9 mouse cellular contexts compared by ENCODE assay signal in genomic region chr7:67435643-67436339, GRCm38 (mm10).
A peak's percentile ranks its signal among the peaks of the same experiment; 100 is the strongest.
DNase-seq lines count a peak whose midpoint lies in the region; ATAC-seq and TF ChIP-seq lines count a peak whose summit lies in the region.
"Had no signal": no experiment of that assay in that cellular context is flagged by ENCODE, and none has a peak within 500 bp of the region (broad histone marks: within the 10 kb centered on the region; RNA-seq: fewer than 3 reads in every experiment).

No protein-coding gene starts in this region.

- H3K9me3 ChIP-seq in neural tube, embryonic 12.5 days, result no peaks in the 10 kb centered on the region
- no peaks in the 10 kb centered on the region for H3K9me3 ChIP-seq in forebrain, embryonic 16.5 days (ENCODE audit: control insufficient read depth, low read length)
- H3K9me3 ChIP-seq in hindbrain, embryonic 16.5 days (ENCODE audit: control insufficient read depth, low read length), result no peaks in the 10 kb centered on the region
- no peaks in the 10 kb centered on the region for H3K9me3 ChIP-seq in midbrain, embryonic 16.5 days (replicated peaks; ENCODE audit: control insufficient read depth, low read length, poor library complexity, severe bottlenecking)

- H3K27ac ChIP-seq in neural tube, embryonic 12.5 days, result no peak overlapping the region
- H3K27ac ChIP-seq in forebrain, embryonic 16.5 days (ENCODE audit: low read length), result no peak overlapping the region
- H3K27ac ChIP-seq in hindbrain, embryonic 16.5 days (ENCODE audit: low read depth, low read length), result 0 out of 2 replicates have a peak overlapping the region, but pooled peaks have one; percentile 36
- no peak overlapping the region for H3K27ac ChIP-seq in midbrain, embryonic 16.5 days (ENCODE audit: low read length)
- no peak overlapping the region for H3K27ac ChIP-seq in layer of hippocampus, adult 2 months

- no peak for DNase-seq in neural tube, embryonic 10.5 days (ENCODE audit: extremely low spot score, low spot score)
- DNase-seq in layer of hippocampus, adult 2 months (ENCODE audit: low spot score in 2 of 2), result no peak
- DNase-seq in spleen, adult 12 weeks (ENCODE audit: low spot score), result no peak

- no peak overlapping the region for H3K9ac ChIP-seq in neural tube, embryonic 12.5 days
- no peak overlapping the region for H3K9ac ChIP-seq in forebrain, embryonic 16.5 days (replicated peaks; ENCODE audit: low read depth, low read length)
- no peak overlapping the region for H3K9ac ChIP-seq in hindbrain, embryonic 16.5 days (ENCODE audit: low read depth, low read length)
- H3K9ac ChIP-seq in midbrain, embryonic 16.5 days (ENCODE audit: low read depth, low read length), result no peak overlapping the region

- H3K4me2 ChIP-seq in neural tube, embryonic 12.5 days (replicated peaks), result no peak overlapping the region
- H3K4me2 ChIP-seq in forebrain, embryonic 16.5 days (ENCODE audit: low read length), result no peak overlapping the region
- no peak overlapping the region for H3K4me2 ChIP-seq in hindbrain, embryonic 16.5 days (ENCODE audit: low read length)
- H3K4me2 ChIP-seq in midbrain, embryonic 16.5 days (ENCODE audit: low read length), result no peak overlapping the region

- 72% methylated on average over 11 of the region's 11 CpGs for WGBS in neural tube, embryonic 12.5 days
- WGBS in forebrain, embryonic 16.5 days, result 42% methylated on average over 11 of the region's 11 CpGs
- 45% methylated on average over 11 of the region's 11 CpGs for WGBS in hindbrain, embryonic 16.5 days
- WGBS in midbrain, embryonic 16.5 days, result 56% methylated on average over 11 of the region's 11 CpGs

- peaks cover 8% of the 10 kb centered on the region for H3K4me1 ChIP-seq in neural tube, embryonic 12.5 days
- H3K4me1 ChIP-seq in forebrain, embryonic 16.5 days (replicated peaks; ENCODE audit: control insufficient read depth, insufficient read depth, low read length), result peaks cover 8% of the 10 kb centered on the region
- peaks cover 8% of the 10 kb centered on the region for H3K4me1 ChIP-seq in hindbrain, embryonic 16.5 days (ENCODE audit: control insufficient read depth, insufficient read depth, low read depth, low read length)
- H3K4me1 ChIP-seq in midbrain, embryonic 16.5 days (ENCODE audit: control insufficient read depth, insufficient read depth, low read length), result peaks cover 3% of the 10 kb centered on the region; the same call in 1 of the 2 replicates

- H3K27me3 ChIP-seq in neural tube, embryonic 12.5 days (replicated peaks), result no peaks in the 10 kb centered on the region
- H3K27me3 ChIP-seq in forebrain, embryonic 16.5 days (replicated peaks; ENCODE audit: control insufficient read depth, insufficient read depth, low read length), result no peaks in the 10 kb centered on the region
- H3K27me3 ChIP-seq in hindbrain, embryonic 16.5 days (replicated peaks; ENCODE audit: control insufficient read depth, insufficient read depth, low read length), result no peaks in the 10 kb centered on the region
- no peaks in the 10 kb centered on the region for H3K27me3 ChIP-seq in midbrain, embryonic 16.5 days (ENCODE audit: control insufficient read depth, insufficient read depth, low read depth, low read length)

- TF ChIP-seq CTCF in layer of hippocampus, adult 2 months (conservative IDR thresholded peaks at IDR 0.05), result no peak

- peak; percentile 63; the same call in 1 of the 2 replicates for ATAC-seq in neural tube, embryonic 12.5 days (ENCODE audit: low FRiP score, low read depth)
- ATAC-seq in forebrain, embryonic 16.5 days, result peak; percentile 49; the same call in 1 of the 2 replicates
- peak; percentile 75 for ATAC-seq in hindbrain, embryonic 16.5 days
- peak; percentile 48 for ATAC-seq in midbrain, embryonic 16.5 days
- no peak for ATAC-seq in megakaryocyte, adult 5-6 weeks (ENCODE audit: poor library complexity, severe bottlenecking)

- H3K36me3 ChIP-seq in neural tube, embryonic 12.5 days, result no peaks in the 10 kb centered on the region
- H3K36me3 ChIP-seq in forebrain, embryonic 16.5 days (ENCODE audit: control insufficient read depth, insufficient read depth), result no peaks in the 10 kb centered on the region
- no peaks in the 10 kb centered on the region for H3K36me3 ChIP-seq in hindbrain, embryonic 16.5 days (ENCODE audit: control insufficient read depth, insufficient read depth, low read length)
- no peaks in the 10 kb centered on the region for H3K36me3 ChIP-seq in midbrain, embryonic 16.5 days (ENCODE audit: control insufficient read depth, insufficient read depth, low read length)

- H3K4me3 ChIP-seq in neural tube, embryonic 12.5 days, result no peak overlapping the region
- no peak overlapping the region for H3K4me3 ChIP-seq in forebrain, embryonic 16.5 days (replicated peaks; ENCODE audit: low read length)
- H3K4me3 ChIP-seq in hindbrain, embryonic 16.5 days (ENCODE audit: low read length), result no peak overlapping the region
- H3K4me3 ChIP-seq in midbrain, embryonic 16.5 days (ENCODE audit: low read depth, low read length), result no peak overlapping the region
- no peak overlapping the region for H3K4me3 ChIP-seq in layer of hippocampus, adult 2 months
- H3K4me3 ChIP-seq: myocyte had no signal
